Mouse (Mus musculus): ENCODE data around the gene Gm20604.

- TF ChIP-seq CTCF (IDR thresholded peaks at IDR 0.05; ENCODE audit: low read depth, low read length) (no peak), GATA1 (IDR thresholded peaks at IDR 0.05; ENCODE audit: borderline replicate concordance, low read length) (no peak), POLR2AphosphoS5 (IDR thresholded peaks at IDR 0.05; ENCODE audit: insufficient replicate concordance, low read depth, low read length) (no peak)
Observed at GRCm38 (mm10) chr12:102748256-102748655, 10.2 kb downstream of the Gm20604 start.

Measured in G1E (cell line).